11 mouse cellular contexts compared by ENCODE assay signal in the genomic region with DNA sequence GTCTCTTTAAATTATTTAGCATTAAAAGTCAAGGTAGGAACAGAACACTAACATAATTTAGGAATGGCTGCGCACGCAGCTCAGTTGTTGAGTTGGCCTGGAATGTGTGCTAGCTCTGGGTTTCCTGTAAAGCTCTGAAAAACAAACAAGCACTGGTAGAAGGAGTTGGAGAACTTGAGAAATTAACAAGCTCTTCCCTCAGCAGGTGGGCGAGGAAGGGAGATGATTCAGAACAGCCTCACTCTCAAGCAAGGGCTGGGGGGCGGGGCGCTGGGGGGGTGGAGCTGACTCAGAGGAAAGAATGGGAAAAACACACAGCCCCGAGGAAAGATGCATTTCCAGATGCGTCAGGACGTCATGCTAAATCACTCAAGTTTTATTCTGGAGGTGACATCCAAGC. TPM values are rescaled to one million over a fixed set of nuclear protein-coding genes. Genes with fewer than 3 reads are reported as not detected.
DNase-seq lines count a peak whose midpoint lies in the region; ATAC-seq and TF ChIP-seq lines count a peak whose summit lies in the region.
"Had no signal": no experiment of that assay in that cellular context is flagged by ENCODE, and none has a peak within 500 bp of the region (broad histone marks: within the 10 kb centered on the region; RNA-seq: fewer than 3 reads in every experiment).

No protein-coding gene starts in this region.

- no peak overlapping the region for H3K4me3 ChIP-seq in heart, embryonic 16.5 days (ENCODE audit: low read length)
- no peak overlapping the region for H3K4me3 ChIP-seq in thymus, adult 2 months (ENCODE audit: control insufficient read depth, insufficient read depth, low read length)

- ATAC-seq in heart, embryonic 16.5 days (replicated peaks; ENCODE audit: extremely low read depth, insufficient read depth, low FRiP score) = no peak

- WGBS in heart, embryonic 16.5 days = 29% methylated on average over 8 of the region's 8 CpGs
- 78% methylated on average over 8 of the region's 8 CpGs for WGBS in thymus, adult 2 months

- no peak for TF ChIP-seq POLR2A in thymus, adult 2 months (IDR thresholded peaks at IDR 0.05; ENCODE audit: control insufficient read depth, extremely low read depth, insufficient read depth, low read length, poor library complexity)

- no peak for TF ChIP-seq CTCF in thymus, adult 2 months (IDR thresholded peaks at IDR 0.05; ENCODE audit: borderline replicate concordance, control insufficient read depth, extremely low read depth, insufficient read depth, low read length, poor library complexity)

- no peak for DNase-seq in heart, postnatal 25 days (ENCODE audit: low spot score)
- peak; percentile 42 to 48 for DNase-seq in right cerebral cortex, adult 2 months (ENCODE audit: low spot score in 2 of 2)
- no peak for DNase-seq in right cerebral cortex, postnatal 4 days
- peak; percentile 1 to 73 for DNase-seq in left cerebral cortex, postnatal 25 days (ENCODE audit: low spot score in 2 of 2)
- no peak for DNase-seq in thymus, adult 2 months
- DNase-seq in natural killer cell, adult 2 months (ENCODE audit: low spot score in 2 of 2) = no peak
- DNase-seq in spleen, postnatal 14 days (ENCODE audit: low spot score in 2 of 2) = no peak
- DNase-seq: cerebellum, postnatal 36 days; layer of hippocampus, postnatal 36 days; lung, postnatal 36 days had no signal

- H3K27me3 ChIP-seq in heart, embryonic 16.5 days (ENCODE audit: control insufficient read depth, insufficient read depth, low read length) = no peaks in the 10 kb centered on the region
- no peaks in the 10 kb centered on the region for H3K27me3 ChIP-seq in thymus, adult 2 months (ENCODE audit: control insufficient read depth, insufficient read depth, low read length)

- intact Hi-C loops in heart, postnatal 25 days (cut with DNase I) = no loop called here
- intact Hi-C loops in left cerebral cortex, postnatal 25 days (cut with DNase I) = no loop called here

- no peaks in the 10 kb centered on the region for H3K36me3 ChIP-seq in heart, embryonic 16.5 days (ENCODE audit: control insufficient read depth, insufficient read depth)
- H3K36me3 ChIP-seq in thymus, adult 2 months (ENCODE audit: control insufficient read depth, insufficient read depth, low read length) = no peaks in the 10 kb centered on the region

- no peaks in the 10 kb centered on the region for H3K9me3 ChIP-seq in heart, embryonic 16.5 days (replicated peaks; ENCODE audit: control insufficient read depth, low read length)

- peak overlapping the region; percentile 15; the same call in 1 of the 2 replicates for H3K4me2 ChIP-seq in heart, embryonic 16.5 days (ENCODE audit: low read depth, low read length)

- no peak overlapping the region for H3K27ac ChIP-seq in heart, embryonic 16.5 days (ENCODE audit: low read length)
- no peak overlapping the region for H3K27ac ChIP-seq in thymus, adult 2 months (ENCODE audit: control insufficient read depth, insufficient read depth, low read length)

- H3K4me1 ChIP-seq in heart, embryonic 16.5 days (ENCODE audit: control insufficient read depth, insufficient read depth, low read length) = no peaks in the 10 kb centered on the region
- no peaks in the 10 kb centered on the region for H3K4me1 ChIP-seq in thymus, adult 2 months (replicated peaks; ENCODE audit: control insufficient read depth, insufficient read depth, low read length)

- no peak overlapping the region for H3K9ac ChIP-seq in heart, embryonic 16.5 days (ENCODE audit: low read length)

RNA-seq across cellular contexts. Expression of gene H2al2a, which starts 8.4 kb away (rescaled TPM):
- not detected in 2 replicates for polyA plus RNA-seq in heart, embryonic 16.5 days (2015; fragmentation: Nextera tagmentation; extraction: Ambion mirVana)
- total RNA-seq in heart, postnatal 25 days (2021) = not detected
- total RNA-seq in left cerebral cortex, postnatal 25 days (2021) = not detected
- polyA plus RNA-seq in thymus, adult 2 months (2012; rRNA removed) = not detected in 2 replicates
- total RNA-seq: layer of hippocampus, postnatal 36 days had no signal

RNA-seq across cellular contexts. Expression of gene A930004D18Rik, which starts 32.4 kb away (rescaled TPM):
- 9.4 and 9.5 TPM in 2 replicates for polyA plus RNA-seq in heart, embryonic 16.5 days (2015; fragmentation: Nextera tagmentation; extraction: Ambion mirVana)
- total RNA-seq in heart, postnatal 25 days (2021) = 1 to 10 TPM; 3.5 to 3.8 TPM
- 1 to 10 TPM; 1.7 to 2.8 TPM for total RNA-seq in left cerebral cortex, postnatal 25 days (2021)
- 0.37 and 0.75 TPM in 2 replicates for polyA plus RNA-seq in thymus, adult 2 months (2012; rRNA removed)

RNA-seq across cellular contexts. Expression of gene Skida1, which starts 43.7 kb away (rescaled TPM):
- polyA plus RNA-seq in heart, embryonic 16.5 days (2015; fragmentation: Nextera tagmentation; extraction: Ambion mirVana) = 3.9 TPM in 2 replicates
- 1 to 10 TPM; 3.3 to 4.0 TPM for total RNA-seq in heart, postnatal 25 days (2021)
- total RNA-seq in left cerebral cortex, postnatal 25 days (2021) = 1 to 10 TPM; 7.5 to 8.3 TPM
- 0.38 and 0.41 TPM in 2 replicates for polyA plus RNA-seq in thymus, adult 2 months (2012; rRNA removed)

RNA-seq across cellular contexts. Expression of gene Mllt10, which starts 49.9 kb away (rescaled TPM):
- polyA plus RNA-seq in heart, embryonic 16.5 days (2015; fragmentation: Nextera tagmentation; extraction: Ambion mirVana) = 40.7 and 44.5 TPM in 2 replicates
- total RNA-seq in heart, postnatal 25 days (2021) = 10 to 100 TPM; 32.6 to 35.1 TPM
- 10 to 100 TPM; 47.2 to 51.5 TPM for total RNA-seq in left cerebral cortex, postnatal 25 days (2021)
- 75.4 and 90.3 TPM in 2 replicates for polyA plus RNA-seq in thymus, adult 2 months (2012; rRNA removed)

Comparison
In these comparisons a context has a peak if more than half of its experiments do, and no peak if none do; other contexts are left out.
1. DNase-seq: peak in right cerebral cortex, adult 2 months (2 of 2) and left cerebral cortex, postnatal 25 days (2 of 2); none in heart, postnatal 25 days (single experiment), right cerebral cortex, postnatal 4 days (single experiment), thymus, adult 2 months (single experiment), natural killer cell, adult 2 months (0 of 2) and spleen, postnatal 14 days (0 of 2).